Mouse (Mus musculus) cerebellum, adult 2 months (tissue): ENCODE data around the gene Tmprss11g.

Experiments
- CTCF ChIP-seq: fragments of 200-500 bp; IDR thresholded peaks from 2 replicates; pipeline ENCODE4 v1.5.1; 2011; ENCODE audit warnings: low read depth, mild to moderate bottlenecking, control low read depth, low read length, moderate library complexity, borderline replicate concordance; ENCODE audit not compliant: insufficient read depth
- POLR2A ChIP-seq: fragments of 200-500 bp; IDR thresholded peaks from 2 replicates; pipeline ENCODE4 v1.6.1; 2011; ENCODE audit warnings: low read length, control low read depth, borderline replicate concordance; ENCODE audit not compliant: insufficient read depth

- no peak for TF ChIP-seq POLR2A
- no peak for TF ChIP-seq CTCF
Measured at GRCm38 (mm10) chr5:86473859-86474258, 44.5 kb downstream of the Tmprss11g start.
